Mouse (Mus musculus) cerebellum, adult (tissue): Measurements from ENCODE around the gene Oasl2.

Source experiments
- ATAC-seq: cut with Nextera tagmentation; 2 replicates; pipeline ENCODE4 v1.9.2; 2017; ENCODE audit warnings: mild to moderate bottlenecking, moderate library complexity, mixed read lengths; ENCODE audit not compliant: insufficient number of reproducible peaks, low FRiP score, low TSS enrichment

Oasl2 gene

DNA sequence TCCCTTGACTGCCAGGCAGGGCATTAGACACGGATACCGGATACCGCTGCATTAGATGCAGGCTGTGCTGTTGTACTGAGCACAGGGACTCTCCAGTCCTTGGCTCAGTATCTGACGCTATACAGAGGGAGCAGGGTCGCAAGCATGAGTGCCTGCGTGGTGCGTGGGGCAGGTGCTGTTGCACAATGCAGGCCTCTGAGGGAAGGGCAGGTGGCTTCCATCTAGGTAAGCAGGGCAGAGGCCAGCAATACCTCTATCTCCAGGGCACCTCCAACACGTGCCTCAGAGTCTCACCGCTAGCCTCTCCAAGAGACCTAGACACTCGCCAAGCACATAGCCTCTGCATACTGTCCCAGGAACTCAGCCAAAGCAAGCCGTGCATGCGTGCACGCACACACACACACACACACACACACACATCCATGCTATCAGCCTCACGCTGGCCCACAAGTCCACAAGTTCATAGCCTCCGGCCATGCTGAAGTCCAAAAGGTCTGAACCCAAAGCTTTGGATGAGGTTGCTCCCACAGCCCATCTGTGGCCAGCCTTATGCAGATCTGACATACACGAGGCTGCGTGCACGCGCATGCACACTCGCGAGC is 54.6 kb downstream of the Oasl2 start:
- no peak for ATAC-seq

DNA sequence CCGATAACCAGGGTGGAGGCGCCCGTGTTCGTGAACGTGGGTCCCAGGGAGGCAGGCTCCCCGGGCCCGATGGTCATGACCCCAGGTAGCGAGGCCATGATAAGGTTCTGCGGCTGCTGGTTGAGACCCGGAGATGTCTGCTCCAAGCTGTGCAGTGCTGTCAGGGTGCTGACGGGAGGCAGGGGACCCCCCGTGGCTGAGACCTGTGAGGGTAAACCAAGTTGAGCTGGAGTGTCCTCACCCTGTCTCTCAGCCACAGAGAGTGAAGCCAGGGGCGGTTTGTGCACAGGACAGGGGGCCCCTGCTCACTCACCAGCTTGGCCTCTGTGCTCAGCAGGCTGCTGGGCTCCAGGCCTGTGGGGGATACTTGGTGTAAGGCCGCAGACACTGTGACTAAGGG is 56.6 kb downstream of the Oasl2 start:
- ATAC-seq: no peak

GRCm38 (mm10) chr5:114958069-114958468 is 61.3 kb downstream of the Oasl2 start:
- ATAC-seq: no peak
